Mouse (Mus musculus) heart, adult 10 weeks (tissue): ENCODE measurements around the gene Mex3b. TPM values are rescaled to one million over a fixed set of nuclear protein-coding genes. Genes with fewer than 3 reads are reported as not detected.

Experiments used
- polyA plus RNA-seq: library from polyadenylated mRNA; stranded (reverse); fragments of 350-450 nt; fragmentation: Illumina TruSeq; extraction: RNeasy Lipid Tissue Mini Kit (QIAGEN cat#74804); gene quantifications from one replicate; pipeline ENCODE4 v1.2.3, GENCODE M21; 2014; ENCODE audit warnings: low read depth, low replicate concordance

The Mex3b gene
- polyA plus RNA-seq: 0.99 TPM

DNA sequence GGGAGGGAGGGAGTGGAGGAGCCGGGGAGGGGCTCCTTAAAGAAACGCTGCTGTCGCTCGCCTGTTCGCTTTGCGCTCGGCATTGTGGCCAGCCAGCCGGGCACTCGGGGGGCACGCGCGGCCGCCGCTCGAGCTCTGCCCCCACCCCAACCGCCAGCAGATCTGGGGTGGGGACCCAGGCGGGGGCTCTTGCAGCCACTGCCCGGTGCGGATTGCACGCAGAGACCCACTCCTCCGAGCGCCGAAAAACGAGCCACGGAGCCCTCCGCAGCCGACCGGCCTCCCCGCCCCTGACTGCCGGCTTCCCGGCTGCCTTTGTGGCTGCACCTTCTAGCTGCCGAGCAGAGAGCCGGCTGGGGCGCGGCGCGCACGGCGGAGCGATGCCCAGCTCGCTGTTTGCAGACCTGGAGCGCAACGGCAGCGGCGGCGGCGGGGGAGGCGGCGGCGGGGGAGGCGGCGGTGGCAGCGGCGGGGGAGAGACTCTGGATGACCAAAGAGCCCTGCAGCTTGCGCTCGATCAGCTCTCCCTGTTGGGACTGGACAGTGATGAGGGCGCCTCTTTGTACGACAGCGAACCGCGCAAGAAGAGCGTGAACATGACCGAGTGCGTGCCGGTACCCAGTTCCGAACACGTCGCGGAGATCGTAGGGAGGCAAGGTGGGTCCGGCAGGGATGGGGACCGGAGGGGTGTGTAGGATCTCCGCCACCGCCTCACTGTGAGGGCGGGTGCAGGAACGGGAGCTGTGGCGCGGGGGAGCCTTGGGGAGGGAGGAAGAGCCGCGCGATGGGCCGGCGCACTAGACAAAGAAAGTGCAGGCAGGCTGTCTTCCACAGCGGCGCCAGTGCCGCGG lies at the start of gene Mex3b:
Gene Mex3b (plus strand): TSS at position 63 of the 851 bp plus-strand sequence.

Other genes with a start within 250 kb of the Mex3b start
- 3.0 TPM for gene Saxo2, start 218.8 kb upstream of the Mex3b start, polyA plus RNA-seq
- gene Efl1, start 218.7 kb upstream of the Mex3b start, polyA plus RNA-seq: 6.8 TPM